Mouse (Mus musculus): ENCODE measurements around the gene Inca1.

DNA sequence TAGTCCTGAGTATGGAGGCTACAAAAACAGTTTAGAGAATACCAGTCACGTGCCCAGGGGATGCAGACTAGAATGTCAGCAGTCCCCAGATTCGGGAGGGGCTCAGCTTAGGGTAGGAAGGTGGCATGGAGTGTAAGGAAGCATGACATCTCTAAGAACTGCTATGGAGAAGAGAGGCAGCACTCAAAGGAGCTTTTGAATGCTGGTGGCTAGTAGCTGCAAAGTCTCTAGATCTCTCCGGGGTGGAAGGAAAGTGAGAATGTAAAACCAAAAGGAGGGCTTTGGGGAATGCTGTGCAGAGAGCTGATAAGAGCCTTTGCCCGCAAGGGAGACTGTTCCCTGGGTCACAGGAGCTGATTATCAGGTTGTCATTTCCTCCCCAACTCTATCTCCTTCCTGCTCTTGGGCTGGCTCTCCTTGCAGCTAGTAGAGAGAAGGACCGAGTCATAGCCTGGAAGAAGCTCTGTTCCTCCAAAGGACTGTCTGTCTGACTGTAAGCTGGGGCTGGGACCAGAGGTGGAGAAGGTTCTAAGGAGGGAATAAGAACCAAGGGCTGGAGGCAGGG, 61.2 kb downstream of the Inca1 start, which contains the start of gene Gp1ba:
- no peak for TF ChIP-seq POLR2A (IDR thresholded peaks at IDR 0.05; ENCODE audit: extremely low read depth, insufficient read depth, low read length)
- TF ChIP-seq CTCF (IDR thresholded peaks at IDR 0.05; ENCODE audit: extremely low read depth, insufficient read depth, low read length): no peak

Measured in cortical plate, adult 2 months (tissue).